Mouse (Mus musculus) megakaryocyte, adult 5-6 weeks (primary cell): ENCODE measurements around the gene Dnaja1. TPM values are rescaled to one million over a fixed set of nuclear protein-coding genes. Genes with fewer than 3 reads are reported as not detected.
A peak's percentile ranks its signal among the peaks of the same experiment; 100 is the strongest.

Experiments
- ATAC-seq: 2 replicates; pipeline ENCODE4 v1.8.0; 2016; ENCODE audit warnings: mild to moderate bottlenecking, inconsistent platforms; ENCODE audit not compliant: poor library complexity, severe bottlenecking
- total RNA-seq, 2 experiments: library from RNA; stranded (forward) in 1 of 2; stranded (reverse) in 1 of 2; fragments of 153-499, 151-499 nt in 1 of 2; fragments of 221-1000, 200-1000 nt in 1 of 2; gene quantifications; 2 replicates each; pipeline versions ENCODE4 v1.2.3 to v1.2.4; 2015 to 2017

Gene Dnaja1
- total RNA-seq, 2 experiments from 2014 or later, result 91.8 to 209 TPM

- ATAC-seq, result no peak
Observed at GRCm38 (mm10) chr4:40731262-40731661, 9.3 kb downstream of the Dnaja1 start.

- no peak for ATAC-seq
Observed at GRCm38 (mm10) chr4:40735351-40735750, 13.4 kb downstream of the Dnaja1 start.

GRCm38 (mm10) chr4:40757157-40757779 lies 35.3 kb downstream of the Dnaja1 start:
- ATAC-seq, result peak; percentile 56

- ATAC-seq, result peak; percentile 99
Observed at GRCm38 (mm10) chr4:40757780-40758420, 36.0 kb downstream of the Dnaja1 start, which contains the start of gene Smu1. Gene Smu1 (minus strand): TSS chr4:40757923.

GRCm38 (mm10) chr4:40759876-40760275 lies 37.9 kb downstream of the Dnaja1 start:
- peak; percentile 39 for ATAC-seq

- ATAC-seq, result peak; percentile 74
Observed at GRCm38 (mm10) chr4:40774279-40775259, 52.6 kb downstream of the Dnaja1 start.

GRCm38 (mm10) chr4:40776416-40776815 lies 54.5 kb downstream of the Dnaja1 start:
- no peak for ATAC-seq

- no peak for ATAC-seq
Observed at GRCm38 (mm10) chr4:40777116-40777515, 55.2 kb downstream of the Dnaja1 start.

GRCm38 (mm10) chr4:40778656-40779055 lies 56.7 kb downstream of the Dnaja1 start:
- ATAC-seq, result no peak

- peak; percentile 81 for ATAC-seq
Observed at GRCm38 (mm10) chr4:40781143-40781542, 59.2 kb downstream of the Dnaja1 start.

- ATAC-seq, result peak; percentile 43
Observed at GRCm38 (mm10) chr4:40781797-40782495, 60.0 kb downstream of the Dnaja1 start.

- ATAC-seq, result no peak
Observed at GRCm38 (mm10) chr4:40783049-40783448, 61.1 kb downstream of the Dnaja1 start.

GRCm38 (mm10) chr4:40784556-40785169 lies 62.7 kb downstream of the Dnaja1 start:
- peak; percentile 50; the same call in 1 of the 2 replicates for ATAC-seq

GRCm38 (mm10) chr4:40785620-40786166 lies 63.7 kb downstream of the Dnaja1 start:
- no peak for ATAC-seq

- ATAC-seq, result no peak
Observed at GRCm38 (mm10) chr4:40786578-40786977, 64.6 kb downstream of the Dnaja1 start.

Other genes with a start within 250 kb of the Dnaja1 start
- gene Tmem215, start 250.0 kb upstream of the Dnaja1 start, total RNA-seq (2015), result not detected in 2 replicates
- gene Tmem215, start 250.0 kb upstream of the Dnaja1 start, total RNA-seq (2017), result 0.11 TPM in 1 of 2 replicates, not detected in the other
- 10.3 and 10.4 TPM in 2 replicates for gene Aptx, start 19.0 kb upstream of the Dnaja1 start, total RNA-seq (2015)
- gene Aptx, start 19.0 kb upstream of the Dnaja1 start, total RNA-seq (2017), result 10.3 and 13.7 TPM in 2 replicates
- 56.4 and 66.7 TPM in 2 replicates for gene Smu1, start 35.8 kb downstream of the Dnaja1 start, total RNA-seq (2015)
- 94.9 and 100 TPM in 2 replicates for gene Smu1, start 35.8 kb downstream of the Dnaja1 start, total RNA-seq (2017)
- 75.4 and 79.4 TPM in 2 replicates for gene B4galt1, start 131.9 kb downstream of the Dnaja1 start, total RNA-seq (2015)
- 46.4 and 57.4 TPM in 2 replicates for gene B4galt1, start 131.9 kb downstream of the Dnaja1 start, total RNA-seq (2017)
- not detected in 2 replicates for gene Spink4, start 197.9 kb downstream of the Dnaja1 start, total RNA-seq (2015)
- gene Spink4, start 197.9 kb downstream of the Dnaja1 start, total RNA-seq (2017), result not detected in 2 replicates
- gene Bag1, start 226.1 kb downstream of the Dnaja1 start, total RNA-seq (2015), result 98.7 and 125 TPM in 2 replicates
- 276 and 281 TPM in 2 replicates for gene Bag1, start 226.1 kb downstream of the Dnaja1 start, total RNA-seq (2017)
- 94.5 and 109 TPM in 2 replicates for gene Chmp5, start 226.3 kb downstream of the Dnaja1 start, total RNA-seq (2015)
- gene Chmp5, start 226.3 kb downstream of the Dnaja1 start, total RNA-seq (2017), result 150 and 185 TPM in 2 replicates
- 26.8 and 29.5 TPM in 2 replicates for gene Nfx1, start 248.8 kb downstream of the Dnaja1 start, total RNA-seq (2015)
- 41.1 and 46.8 TPM in 2 replicates for gene Nfx1, start 248.8 kb downstream of the Dnaja1 start, total RNA-seq (2017)